ENCODE assay signal across 9 mouse cellular contexts in the genomic region with DNA sequence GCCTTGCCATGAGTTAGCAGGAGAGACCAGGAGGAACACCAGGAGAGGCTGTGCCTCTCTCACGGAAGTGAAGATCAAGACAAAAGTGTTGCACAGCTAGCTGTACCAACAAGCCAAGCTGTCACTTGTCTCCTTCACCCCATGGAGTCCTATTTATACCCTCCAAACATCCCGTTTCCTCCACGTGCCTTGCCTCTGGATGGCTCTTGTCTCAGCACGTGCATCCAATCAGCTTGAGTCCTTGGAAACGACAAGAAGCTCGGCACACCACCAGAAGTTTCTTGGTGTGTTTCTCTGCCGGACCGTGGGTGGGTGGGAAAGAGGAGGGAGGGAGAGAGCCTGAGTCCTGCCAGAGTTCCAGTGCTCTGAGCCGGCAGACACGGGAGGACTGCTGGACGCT. TPM values are rescaled to one million over a fixed set of nuclear protein-coding genes. Genes with fewer than 3 reads are reported as not detected.
DNase-seq lines count a peak whose midpoint lies in the region; ATAC-seq and TF ChIP-seq lines count a peak whose summit lies in the region.
"Had no signal": no experiment of that assay in that cellular context is flagged by ENCODE, and none has a peak within 500 bp of the region (broad histone marks: within the 10 kb centered on the region; RNA-seq: fewer than 3 reads in every experiment).

No protein-coding gene starts in this region.

- DNase-seq in forebrain, postnatal 0 days = no peak
- DNase-seq in ES-CJ7 (ENCODE audit: low read depth, low spot score) = peak; percentile 35
- DNase-seq in liver, embryonic 13.5 days = no peak
- DNase-seq in telencephalon, adult 2 months (ENCODE audit: low read depth, low spot score) = peak; percentile 80
- DNase-seq in layer of hippocampus, adult 11-12 months (ENCODE audit: low spot score) = no peak
- DNase-seq in cerebellum, postnatal 36 days = no peak

- H3K4me3 ChIP-seq in forebrain, postnatal 0 days (ENCODE audit: low read depth, low read length) = no peak overlapping the region
- no peak overlapping the region for H3K4me3 ChIP-seq in forebrain, embryonic 15.5 days
- peak overlapping the region; percentile 36 for H3K4me3 ChIP-seq in heart, embryonic 16.5 days (ENCODE audit: low read length)
- H3K4me3 ChIP-seq in liver, embryonic 13.5 days (replicated peaks) = no peak overlapping the region

- no peak overlapping the region for H3K9ac ChIP-seq in forebrain, postnatal 0 days
- no peak overlapping the region for H3K9ac ChIP-seq in forebrain, embryonic 15.5 days (replicated peaks)
- peak overlapping the region; percentile 56 for H3K9ac ChIP-seq in heart, embryonic 16.5 days (ENCODE audit: low read length)
- peak overlapping the region; percentile 33; the same call in 1 of the 2 replicates for H3K9ac ChIP-seq in liver, embryonic 13.5 days
- H3K9ac ChIP-seq: liver, embryonic 14.5 days had no signal

- H3K27me3 ChIP-seq in forebrain, postnatal 0 days (ENCODE audit: insufficient read depth, low read length) = no peaks in the 10 kb centered on the region
- no peaks in the 10 kb centered on the region for H3K27me3 ChIP-seq in forebrain, embryonic 15.5 days
- no peaks in the 10 kb centered on the region for H3K27me3 ChIP-seq in heart, embryonic 16.5 days (ENCODE audit: control insufficient read depth, insufficient read depth, low read length)
- H3K27me3 ChIP-seq in liver, embryonic 13.5 days = no peaks in the 10 kb centered on the region

- H3K27ac ChIP-seq in forebrain, postnatal 0 days (ENCODE audit: low read depth, low read length) = no peak overlapping the region
- H3K27ac ChIP-seq in forebrain, embryonic 15.5 days (replicated peaks) = no peak overlapping the region
- peak overlapping the region; percentile 70 for H3K27ac ChIP-seq in heart, embryonic 16.5 days (ENCODE audit: low read length)
- peak overlapping the region; percentile 43 for H3K27ac ChIP-seq in liver, embryonic 13.5 days
- H3K27ac ChIP-seq: liver, embryonic 14.5 days had no signal

- H3K4me2 ChIP-seq in forebrain, postnatal 0 days (ENCODE audit: low read depth) = no peak overlapping the region
- no peak overlapping the region for H3K4me2 ChIP-seq in forebrain, embryonic 15.5 days (replicated peaks)
- H3K4me2 ChIP-seq in heart, embryonic 16.5 days (ENCODE audit: low read depth, low read length) = peak overlapping the region; percentile 60
- peak overlapping the region; percentile 32 for H3K4me2 ChIP-seq in liver, embryonic 13.5 days

- WGBS in forebrain, postnatal 0 days = 29% methylated on average over 11 of the region's 11 CpGs
- 23% methylated on average over 11 of the region's 11 CpGs for WGBS in forebrain, embryonic 15.5 days
- 8% methylated on average over 11 of the region's 11 CpGs for WGBS in heart, embryonic 16.5 days
- WGBS in liver, embryonic 13.5 days (ENCODE audit: insufficient replicate concordance) = 42% methylated on average over 11 of the region's 11 CpGs

- H3K9me3 ChIP-seq in forebrain, postnatal 0 days (ENCODE audit: low read length) = no peaks in the 10 kb centered on the region
- no peaks in the 10 kb centered on the region for H3K9me3 ChIP-seq in forebrain, embryonic 15.5 days
- no peaks in the 10 kb centered on the region for H3K9me3 ChIP-seq in heart, embryonic 16.5 days (replicated peaks; ENCODE audit: control insufficient read depth, low read length)
- no peaks in the 10 kb centered on the region for H3K9me3 ChIP-seq in liver, embryonic 13.5 days (replicated peaks)

- H3K4me1 ChIP-seq in forebrain, postnatal 0 days (ENCODE audit: insufficient read depth) = no peaks in the 10 kb centered on the region
- no peaks in the 10 kb centered on the region for H3K4me1 ChIP-seq in forebrain, embryonic 15.5 days
- H3K4me1 ChIP-seq in heart, embryonic 16.5 days (ENCODE audit: control insufficient read depth, insufficient read depth, low read length) = peaks cover 16% of the 10 kb centered on the region
- H3K4me1 ChIP-seq in liver, embryonic 13.5 days (replicated peaks) = peaks cover 50% of the 10 kb centered on the region

- no peak for TF ChIP-seq CTCF in forebrain, postnatal 0 days (IDR thresholded peaks at IDR 0.05; ENCODE audit: low read depth)

- no peaks in the 10 kb centered on the region for H3K36me3 ChIP-seq in forebrain, postnatal 0 days (ENCODE audit: insufficient read depth)
- H3K36me3 ChIP-seq in forebrain, embryonic 15.5 days = no peaks in the 10 kb centered on the region
- no peaks in the 10 kb centered on the region for H3K36me3 ChIP-seq in heart, embryonic 16.5 days (ENCODE audit: control insufficient read depth, insufficient read depth)
- peaks cover 14% of the 10 kb centered on the region for H3K36me3 ChIP-seq in liver, embryonic 13.5 days

- ATAC-seq in forebrain, postnatal 0 days = peak; percentile 39
- no peak for ATAC-seq in forebrain, embryonic 15.5 days (replicated peaks)
- ATAC-seq in heart, embryonic 16.5 days (replicated peaks; ENCODE audit: extremely low read depth, insufficient read depth, low FRiP score) = peak; percentile 76
- 0 out of 2 replicates have a peak, but pooled peaks have one; percentile 16 for ATAC-seq in liver, embryonic 13.5 days (ENCODE audit: low read depth)

RNA-seq across cellular contexts. Expression of a gene that starts 9.3 kb away (rescaled TPM):
- 20.3 and 23.1 TPM in 2 replicates for total RNA-seq in forebrain, postnatal 0 days (2014; rRNA removed)
- 9.8 and 13.1 TPM in 2 replicates for polyA plus RNA-seq in forebrain, postnatal 0 days (2015; fragmentation: Nextera tagmentation; extraction: Ambion mirVana)
- polyA plus RNA-seq in forebrain, embryonic 15.5 days (2015; fragmentation: Nextera tagmentation; extraction: Ambion mirVana) = 22.4 and 23.0 TPM in 2 replicates
- polyA plus RNA-seq in heart, embryonic 16.5 days (2015; fragmentation: Nextera tagmentation; extraction: Ambion mirVana) = 16.4 and 16.9 TPM in 2 replicates
- polyA plus RNA-seq in liver, embryonic 13.5 days (2015; fragmentation: Nextera tagmentation; extraction: Ambion mirVana) = 5.8 and 8.2 TPM in 2 replicates

RNA-seq across cellular contexts. Expression of a gene that starts 17.9 kb away (rescaled TPM):
- 203 and 255 TPM in 2 replicates for total RNA-seq in forebrain, postnatal 0 days (2014; rRNA removed)
- 278 and 279 TPM in 2 replicates for polyA plus RNA-seq in forebrain, postnatal 0 days (2015; fragmentation: Nextera tagmentation; extraction: Ambion mirVana)
- polyA plus RNA-seq in forebrain, embryonic 15.5 days (2015; fragmentation: Nextera tagmentation; extraction: Ambion mirVana) = 291 and 296 TPM in 2 replicates
- 201 and 223 TPM in 2 replicates for polyA plus RNA-seq in heart, embryonic 16.5 days (2015; fragmentation: Nextera tagmentation; extraction: Ambion mirVana)
- 202 and 204 TPM in 2 replicates for polyA plus RNA-seq in liver, embryonic 13.5 days (2015; fragmentation: Nextera tagmentation; extraction: Ambion mirVana)

RNA-seq across cellular contexts. Expression of a gene that starts 50.0 kb away (rescaled TPM):
- total RNA-seq in forebrain, postnatal 0 days (2014; rRNA removed) = 69.9 and 79.8 TPM in 2 replicates
- polyA plus RNA-seq in forebrain, postnatal 0 days (2015; fragmentation: Nextera tagmentation; extraction: Ambion mirVana) = 24.6 and 25.5 TPM in 2 replicates
- 24.9 and 27.1 TPM in 2 replicates for polyA plus RNA-seq in forebrain, embryonic 15.5 days (2015; fragmentation: Nextera tagmentation; extraction: Ambion mirVana)
- 15.1 and 20.1 TPM in 2 replicates for polyA plus RNA-seq in heart, embryonic 16.5 days (2015; fragmentation: Nextera tagmentation; extraction: Ambion mirVana)
- 11.6 and 12.4 TPM in 2 replicates for polyA plus RNA-seq in liver, embryonic 13.5 days (2015; fragmentation: Nextera tagmentation; extraction: Ambion mirVana)

Comparison
In these comparisons a context has a peak if more than half of its experiments do, and no peak if none do; other contexts are left out.
1. DNase-seq: peak in ES-CJ7 (single experiment) and telencephalon, adult 2 months (single experiment); none in forebrain, postnatal 0 days (single experiment), liver, embryonic 13.5 days (single experiment), layer of hippocampus, adult 11-12 months (single experiment) and cerebellum, postnatal 36 days (0 of 2).
2. H3K27ac ChIP-seq: peak in heart, embryonic 16.5 days (single experiment) and liver, embryonic 13.5 days (single experiment); none in forebrain, postnatal 0 days (single experiment) and forebrain, embryonic 15.5 days (single experiment).
3. H3K4me2 ChIP-seq: peak in heart, embryonic 16.5 days (single experiment) and liver, embryonic 13.5 days (single experiment); none in forebrain, postnatal 0 days (single experiment) and forebrain, embryonic 15.5 days (single experiment).
4. H3K9ac ChIP-seq: peak in heart, embryonic 16.5 days (single experiment) and liver, embryonic 13.5 days (single experiment); none in forebrain, postnatal 0 days (single experiment) and forebrain, embryonic 15.5 days (single experiment).